Mouse (Mus musculus): ENCODE data around the gene Opcml. TPM values are rescaled to one million over a fixed set of nuclear protein-coding genes. Genes with fewer than 3 reads are reported as not detected.

Opcml gene
- polyA plus RNA-seq, 1 experiment from 2014 or later, result 4.1 TPM

GRCm38 (mm10) chr9:28911571-28912185 lies 1121.1 kb downstream of the Opcml start:
- H3K4me1 ChIP-seq, result no peaks in the 10 kb centered on the region
- H3K4me3 ChIP-seq (replicated peaks), result no peak overlapping the region
- no peak overlapping the region for H3K27ac ChIP-seq
- no peak overlapping the region for H3K9ac ChIP-seq
- no peak overlapping the region for H3K4me2 ChIP-seq
- no peaks in the 10 kb centered on the region for H3K9me3 ChIP-seq
- H3K27me3 ChIP-seq (replicated peaks), result no peaks in the 10 kb centered on the region
- no peak for ATAC-seq (ENCODE audit: insufficient read depth, low FRiP score, low read depth)
- H3K36me3 ChIP-seq, result no peaks in the 10 kb centered on the region
- WGBS, result 62% methylated on average over 13 of the region's 13 CpGs

- Histone ChIP-seq H3K9ac (no peak overlapping the region), H3K4me1 (no peaks in the 10 kb centered on the region), H3K27ac (no peak overlapping the region), H3K4me3 (replicated peaks) (no peak overlapping the region), H3K9me3 (no peaks in the 10 kb centered on the region), H3K27me3 (replicated peaks) (no peaks in the 10 kb centered on the region), H3K36me3 (no peaks in the 10 kb centered on the region), H3K4me2 (no peak overlapping the region)
- no peak for ATAC-seq (ENCODE audit: insufficient read depth, low FRiP score, low read depth)
- 81% methylated on average over 2 of the region's 2 CpGs for WGBS
Measured at GRCm38 (mm10) chr9:28932069-28932468, 1141.5 kb downstream of the Opcml start.

DNA sequence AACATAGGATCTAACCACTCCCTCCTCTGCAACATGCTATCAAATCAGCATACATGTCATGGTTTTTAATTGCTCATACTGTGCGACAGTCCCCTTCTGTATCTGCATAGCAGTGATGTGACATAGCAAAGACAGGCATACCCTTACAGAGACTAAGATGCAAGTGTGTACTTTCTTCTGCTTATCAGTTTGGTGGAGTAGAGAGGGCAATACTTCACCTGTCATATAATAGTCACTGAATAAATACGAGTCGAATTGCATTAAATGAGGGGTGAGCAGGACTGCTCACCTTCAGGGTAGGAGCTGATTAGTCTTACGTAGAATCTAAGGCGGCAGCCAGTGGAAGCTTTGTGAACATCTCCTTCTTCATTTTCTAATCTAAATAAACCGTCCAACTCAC lies 1146.6 kb downstream of the Opcml start:
- ATAC-seq (ENCODE audit: insufficient read depth, low FRiP score, low read depth), result no peak

DNA sequence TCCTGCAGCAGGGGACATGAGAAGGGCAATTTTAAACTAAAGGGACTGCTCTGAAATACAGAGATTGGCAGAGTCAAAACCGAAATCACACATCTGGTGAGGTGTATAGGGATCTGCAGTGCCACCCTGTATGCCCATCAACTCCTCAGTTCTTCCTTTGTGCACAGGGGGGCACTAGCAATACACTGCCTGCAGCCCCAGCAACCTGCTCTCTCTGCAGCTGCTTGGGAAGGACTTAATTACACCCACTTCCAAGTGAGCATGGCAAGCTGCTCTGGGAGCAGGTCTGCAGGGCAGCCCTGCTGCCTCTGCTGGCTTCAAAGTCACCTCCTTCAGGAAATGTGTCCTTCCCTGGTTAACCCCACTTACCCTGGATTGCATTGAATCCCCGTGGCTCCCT lies 1147.4 kb downstream of the Opcml start:
- H3K27ac ChIP-seq, result no peak overlapping the region
- no peaks in the 10 kb centered on the region for H3K9me3 ChIP-seq
- 68% methylated on average over 2 of the region's 2 CpGs for WGBS
- H3K36me3 ChIP-seq, result no peaks in the 10 kb centered on the region
- H3K9ac ChIP-seq, result no peak overlapping the region
- H3K4me2 ChIP-seq, result no peak overlapping the region
- no peak for ATAC-seq (ENCODE audit: insufficient read depth, low FRiP score, low read depth)
- H3K4me3 ChIP-seq (replicated peaks), result no peak overlapping the region
- H3K27me3 ChIP-seq (replicated peaks), result no peaks in the 10 kb centered on the region
- H3K4me1 ChIP-seq, result no peaks in the 10 kb centered on the region

More for the DNA sequence above, 1146.6 kb downstream of the Opcml start:
- no peaks in the 10 kb centered on the region for H3K36me3 ChIP-seq
- H3K4me3 ChIP-seq (replicated peaks), result no peak overlapping the region
- no peaks in the 10 kb centered on the region for H3K9me3 ChIP-seq
- H3K4me1 ChIP-seq, result no peaks in the 10 kb centered on the region
- no peak overlapping the region for H3K4me2 ChIP-seq
- WGBS, result 46% methylated on average over 6 of the region's 6 CpGs
- H3K27ac ChIP-seq, result no peak overlapping the region
- H3K27me3 ChIP-seq (replicated peaks), result no peaks in the 10 kb centered on the region
- H3K9ac ChIP-seq, result no peak overlapping the region

GRCm38 (mm10) chr9:28940901-28941300 lies 1150.3 kb downstream of the Opcml start:
- Histone ChIP-seq H3K4me2 (no peak overlapping the region), H3K27ac (no peak overlapping the region), H3K36me3 (no peaks in the 10 kb centered on the region), H3K4me3 (replicated peaks) (no peak overlapping the region), H3K9me3 (no peaks in the 10 kb centered on the region), H3K27me3 (replicated peaks) (no peaks in the 10 kb centered on the region), H3K9ac (no peak overlapping the region), H3K4me1 (no peaks in the 10 kb centered on the region)
- ATAC-seq (ENCODE audit: insufficient read depth, low FRiP score, low read depth), result no peak

DNA sequence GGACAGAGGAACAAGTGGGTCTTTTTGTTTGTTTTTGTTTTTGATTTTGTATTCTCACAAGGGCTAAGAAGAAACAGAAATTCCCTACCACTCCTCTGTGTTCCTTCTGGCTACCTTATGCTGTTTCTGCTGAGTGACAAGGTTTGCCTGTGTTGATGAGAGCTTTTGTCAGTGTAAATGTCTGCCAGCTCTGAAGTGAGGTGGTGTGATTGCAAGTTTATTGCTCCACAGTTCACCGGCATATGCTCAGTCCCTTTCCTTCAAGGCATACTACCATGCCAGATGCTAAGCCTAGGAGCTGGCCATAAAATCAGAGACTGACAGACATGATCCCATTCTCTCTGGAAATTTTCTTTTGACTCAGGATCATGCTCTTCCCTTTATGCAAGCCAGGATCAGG lies 1178.9 kb downstream of the Opcml start:
- no peak for ATAC-seq (ENCODE audit: insufficient read depth, low FRiP score, low read depth)
- Histone ChIP-seq H3K9me3 (no peaks in the 10 kb centered on the region), H3K4me3 (replicated peaks) (no peak overlapping the region), H3K27ac (no peak overlapping the region), H3K4me2 (no peak overlapping the region), H3K9ac (no peak overlapping the region), H3K27me3 (replicated peaks) (no peaks in the 10 kb centered on the region), H3K4me1 (no peaks in the 10 kb centered on the region), H3K36me3 (no peaks in the 10 kb centered on the region)
- WGBS, result 56% methylated on average over 1 of the region's 1 CpGs

Small RNA genes lying within 50 kb of the gene (microRNA-seq; reads per million reads assigned to microRNA genes)
- not detected for gene Gm44316

All from stomach, embryonic 15.5 days (tissue).